Mouse (Mus musculus) brain, embryonic 14.5 days (tissue): Measurements from ENCODE around the gene Hip1r.

ENCODE experiments used
- CTCF ChIP-seq: fragments of 200-500 bp; IDR thresholded peaks from 2 replicates; pipeline ENCODE4 v1.5.1; 2012; ENCODE audit warnings: inconsistent platforms, mild to moderate bottlenecking, moderate library complexity, borderline replicate concordance; ENCODE audit not compliant: insufficient read depth, insufficient read length; ENCODE audit errors: extremely low read depth
- POLR2A ChIP-seq: fragments of 200-500 bp; IDR thresholded peaks from 2 replicates; pipeline ENCODE4 v1.6.1; 2012; ENCODE audit warnings: mild to moderate bottlenecking, inconsistent platforms, borderline replicate concordance; ENCODE audit not compliant: poor library complexity, insufficient read depth, insufficient read length, severe bottlenecking; ENCODE audit errors: extremely low read depth

DNA sequence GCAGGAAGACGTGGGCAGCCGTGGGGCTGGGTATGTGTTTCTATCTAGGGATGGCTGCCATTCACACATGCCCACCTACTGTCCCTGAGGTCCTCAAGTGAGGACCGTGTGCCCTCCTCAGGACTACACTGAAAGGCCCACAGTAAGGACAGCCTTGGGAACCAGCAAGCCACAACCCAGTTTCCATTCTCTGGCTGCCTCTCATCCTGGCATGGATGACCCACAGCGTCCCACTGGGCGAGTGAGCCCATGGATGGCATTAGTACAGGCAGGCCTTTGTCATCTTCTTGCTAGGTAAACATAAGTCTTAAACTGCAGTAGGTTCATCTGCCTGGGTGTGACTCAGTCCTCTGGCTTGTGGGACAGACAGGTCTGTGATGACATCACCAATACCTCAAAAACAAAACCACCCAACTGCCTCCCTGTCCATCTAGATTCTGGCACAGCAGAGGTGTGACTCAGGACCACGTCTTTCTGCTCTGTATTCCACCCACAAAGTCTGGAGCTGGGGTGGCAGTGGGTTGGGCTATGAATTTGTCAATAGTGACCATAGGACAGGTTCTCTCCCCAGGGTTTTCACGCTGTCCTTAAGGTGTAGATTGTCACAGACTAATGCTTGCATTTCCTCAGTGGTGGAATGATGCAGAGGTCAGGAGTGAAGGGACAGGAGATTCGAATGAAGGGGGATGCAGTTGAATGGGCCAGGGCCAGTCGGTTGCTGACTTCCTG lies 7.3 kb downstream of the Hip1r start:
- TF ChIP-seq CTCF (no peak), POLR2A (no peak)
